Mouse (Mus musculus) C2C12 (cell line): ENCODE results near the gene Zbtb49.

ENCODE experiments used
- CEBPB ChIP-seq: IDR thresholded peaks from one replicate; pipeline ENCODE4 v1.6.1; 2011; ENCODE audit warnings: low read depth, mild to moderate bottlenecking, control low read depth, moderate library complexity
- CTCF ChIP-seq: IDR thresholded peaks from one replicate; pipeline ENCODE4 v1.5.1; 2011; ENCODE audit not compliant: control insufficient read depth, insufficient read depth, insufficient read length
- MAX ChIP-seq: IDR thresholded peaks from one replicate; pipeline ENCODE4 v1.6.1; 2011; ENCODE audit warnings: mild to moderate bottlenecking, control low read depth
- MYOD1 ChIP-seq: IDR thresholded peaks from one replicate; pipeline ENCODE4 v1.6.1; 2011; ENCODE audit warnings: low read depth; ENCODE audit not compliant: control insufficient read depth, insufficient read length
- MYOG ChIP-seq: IDR thresholded peaks from one replicate; pipeline ENCODE4 v1.6.1; 2011; ENCODE audit not compliant: control insufficient read depth, insufficient read length; ENCODE audit errors: extremely low read depth
- USF1 ChIP-seq: IDR thresholded peaks from one replicate; pipeline ENCODE4 v1.6.1; 2011; ENCODE audit warnings: low read depth, mild to moderate bottlenecking, control low read depth, moderate library complexity

GRCm38 (mm10) chr5:38199686-38200085 lies 20.6 kb downstream of the Zbtb49 start:
- TF ChIP-seq CTCF: no peak
- TF ChIP-seq USF1: no peak
- TF ChIP-seq MYOD1: no peak
- TF ChIP-seq MYOG: no peak
- TF ChIP-seq CEBPB: no peak
- no peak for TF ChIP-seq MAX
